Mouse (Mus musculus): ENCODE measurements around the gene Ralbp1. TPM values are rescaled to one million over a fixed set of nuclear protein-coding genes. Genes with fewer than 3 reads are reported as not detected.

The Ralbp1 gene
- total RNA-seq, 2 experiments from 2014 or later, result 43.7 to 45.7 TPM

GRCm38 (mm10) chr17:65802026-65802425 is 83.6 kb downstream of the Ralbp1 start:
- DNase-seq (ENCODE audit: low spot score in 2 of 2), result no peak

- no peak for DNase-seq (ENCODE audit: low spot score in 2 of 2)
These were observed 85.1 kb downstream of the Ralbp1 start for GRCm38 (mm10) chr17:65800451-65800850.

DNA sequence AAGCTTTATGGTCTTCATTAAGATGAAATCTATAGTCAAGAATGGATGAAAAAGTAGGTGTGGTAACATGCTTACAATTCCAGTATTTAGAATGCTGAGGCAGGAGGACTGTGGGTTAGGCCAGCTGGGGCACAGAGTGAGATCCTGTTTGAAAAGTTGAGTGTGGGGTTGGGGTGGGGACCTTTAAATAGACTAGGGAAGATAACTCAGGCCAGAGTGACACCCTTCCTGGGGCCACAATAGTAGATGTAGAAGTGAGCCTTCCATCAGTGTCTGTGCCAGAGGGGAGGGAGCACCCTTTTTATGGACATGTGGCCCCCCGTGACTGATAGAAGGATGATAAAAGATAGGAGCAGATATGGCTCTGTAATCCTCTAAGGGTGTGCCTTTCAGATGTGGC is 86.2 kb downstream of the Ralbp1 start:
- DNase-seq (ENCODE audit: low spot score in 2 of 2), result no peak

DNA sequence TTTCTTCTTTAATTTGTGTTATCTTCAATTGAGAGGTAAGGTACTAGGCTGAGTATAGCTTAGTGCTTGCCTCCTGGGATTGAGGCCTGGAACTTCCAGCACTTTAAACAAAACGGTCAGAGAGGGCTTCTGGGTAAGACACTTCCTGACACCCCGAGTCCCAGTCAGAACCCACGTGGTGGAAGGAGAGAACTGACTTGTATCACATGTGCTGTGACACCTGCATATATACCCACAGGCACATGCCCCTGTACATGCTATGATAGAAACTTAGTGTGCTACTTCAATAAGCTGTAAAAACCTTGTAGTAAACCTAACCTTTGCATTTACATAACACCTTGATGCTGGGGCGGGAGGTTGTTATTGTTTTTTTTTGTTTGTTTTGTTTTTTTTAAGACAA is 87.2 kb downstream of the Ralbp1 start:
- no peak for DNase-seq (ENCODE audit: low spot score in 2 of 2)

Other genes with a start within 250 kb of the Ralbp1 start
- under 1 TPM in 1 of 2 experiments, not detected in 1; 0.36 TPM for gene Txndc2, start 243.6 kb downstream of the Ralbp1 start, total RNA-seq (2021)
- gene Rab31, start 113.0 kb downstream of the Ralbp1 start, total RNA-seq (2021), result 10 to 100 TPM; 64.9 to 72.1 TPM
- gene Ppp4r1, start 103.2 kb downstream of the Ralbp1 start, total RNA-seq (2021), result 10 to 100 TPM; 39.0 to 40.4 TPM
- gene Twsg1, start 65.4 kb upstream of the Ralbp1 start, total RNA-seq (2021), result 10 to 100 TPM; 24.6 to 34.4 TPM
- gene Ankrd12, start 191.3 kb upstream of the Ralbp1 start, total RNA-seq (2021), result 100 to 1,000 TPM; 101 to 104 TPM
- 100 to 1,000 TPM; 252 to 265 TPM for gene Ndufv2, start 215.8 kb upstream of the Ralbp1 start, total RNA-seq (2021)
- gene Washc1, start 225.7 kb upstream of the Ralbp1 start, total RNA-seq (2021), result 10 to 100 TPM; 44.3 to 45.7 TPM
- 1 to 10 TPM; 3.2 to 3.7 TPM for gene Ddx11, start 237.7 kb upstream of the Ralbp1 start, total RNA-seq (2021)

All from layer of hippocampus, postnatal 14 days (tissue).